Mouse (Mus musculus) heart, embryonic 12.5 days (tissue): ENCODE data around the gene Muc3. TPM values are rescaled to one million over a fixed set of nuclear protein-coding genes. Genes with fewer than 3 reads are reported as not detected.

Source experiments
- ATAC-seq: fragments of 200-750 bp; cut with Nextera tagmentation; 2 replicates; pipeline ENCODE4 v1.8.0; 2017; ENCODE audit warnings: moderate TSS enrichment, moderate library complexity; ENCODE audit not compliant: insufficient number of reproducible peaks, low FRiP score
- H3K27ac ChIP-seq: fragments of 300-500 bp; sonication (generic); 2 replicates; pipeline ENCODE4 v1.5.1; 2016; ENCODE audit warnings: mild to moderate bottlenecking, moderate library complexity; ENCODE audit not compliant: poor library complexity, severe bottlenecking
- H3K27me3 ChIP-seq: fragments of 300-500 bp; sonication (generic); replicated peaks from 2 replicates; pipeline ENCODE4 v1.6.1; 2016; ENCODE audit warnings: mild to moderate bottlenecking, moderate library complexity
- H3K36me3 ChIP-seq: fragments of 300-500 bp; sonication (generic); 2 replicates; pipeline ENCODE4 v1.6.1; 2016; ENCODE audit warnings: mild to moderate bottlenecking, moderate library complexity
- H3K4me1 ChIP-seq: fragments of 300-500 bp; sonication (generic); replicated peaks from 2 replicates; pipeline ENCODE4 v1.6.1; 2016; ENCODE audit warnings: mild to moderate bottlenecking
- H3K4me2 ChIP-seq: fragments of 300-500 bp; sonication (generic); 2 replicates; pipeline ENCODE4 v1.6.1; 2016; ENCODE audit warnings: mild to moderate bottlenecking, moderate library complexity
- H3K4me3 ChIP-seq: fragments of 300-500 bp; sonication (generic); 2 replicates; pipeline ENCODE4 v1.5.1; 2016; ENCODE audit warnings: mild to moderate bottlenecking
- H3K9ac ChIP-seq: fragments of 300-500 bp; sonication (generic); 2 replicates; pipeline ENCODE4 v1.6.1; 2016; ENCODE audit warnings: mild to moderate bottlenecking, moderate library complexity
- H3K9me3 ChIP-seq: fragments of 300-500 bp; sonication (generic); replicated peaks from 2 replicates; pipeline ENCODE4 v1.6.1; 2016; ENCODE audit warnings: mild to moderate bottlenecking, moderate library complexity
- WGBS: fragments of 180-500 bp; shearing (Covaris S2); methylation state at CpG from one replicate; pipeline ENCODE4 v1.1.7; 2016; 5-methylcytosine and 5-hydroxymethylcytosine counted together
- polyA plus RNA-seq: library from polyadenylated mRNA; unstranded; fragments of >200 nt; fragmentation: Nextera tagmentation; extraction: Ambion mirVana; gene quantifications from 2 replicates; pipeline ENCODE4 v1.2.1, GENCODE M21; 2016

Muc3 gene
- polyA plus RNA-seq, 1 experiment from 2014 or later = not detected

- ATAC-seq = no peak
- 69% methylated on average over 6 of the region's 6 CpGs for WGBS
- Histone ChIP-seq H3K9ac (no peak overlapping the region), H3K27ac (no peak overlapping the region), H3K36me3 (no peaks in the 10 kb centered on the region), H3K4me2 (no peak overlapping the region), H3K27me3 (peaks cover 12% of the 10 kb centered on the region; the same call in 1 of the 2 replicates), H3K4me1 (no peaks in the 10 kb centered on the region), H3K4me3 (no peak overlapping the region), H3K9me3 (no peaks in the 10 kb centered on the region)
Observed at GRCm38 (mm10) chr5:137167539-137167938, 18.4 kb upstream of the Muc3 start.

GRCm38 (mm10) chr5:137166012-137166411, 16.9 kb upstream of the Muc3 start:
- H3K4me1 ChIP-seq = no peaks in the 10 kb centered on the region
- ATAC-seq = no peak
- H3K4me3 ChIP-seq = no peak overlapping the region
- no peaks in the 10 kb centered on the region for H3K9me3 ChIP-seq
- H3K27me3 ChIP-seq = 0 out of 2 replicates have a peak, but pooled peaks cover 5% of the 10 kb centered on the region
- no peak overlapping the region for H3K9ac ChIP-seq
- H3K27ac ChIP-seq = no peak overlapping the region
- no peak overlapping the region for H3K4me2 ChIP-seq
- 75% methylated on average over 9 of the region's 9 CpGs for WGBS
- H3K36me3 ChIP-seq = no peaks in the 10 kb centered on the region

- Histone ChIP-seq H3K4me3 (no peak overlapping the region), H3K4me1 (no peaks in the 10 kb centered on the region), H3K9ac (no peak overlapping the region), H3K36me3 (no peaks in the 10 kb centered on the region), H3K27ac (no peak overlapping the region), H3K27me3 (0 out of 2 replicates have a peak, but pooled peaks cover 5% of the 10 kb centered on the region), H3K4me2 (no peak overlapping the region), H3K9me3 (peaks cover 5% of the 10 kb centered on the region)
- 75% methylated on average over 4 of the region's 4 CpGs for WGBS
- no peak for ATAC-seq
Observed at GRCm38 (mm10) chr5:137161853-137162252, 12.7 kb upstream of the Muc3 start.

GRCm38 (mm10) chr5:137159461-137159860, 10.3 kb upstream of the Muc3 start:
- no peak for ATAC-seq
- no peaks in the 10 kb centered on the region for H3K36me3 ChIP-seq
- H3K4me3 ChIP-seq = no peak overlapping the region
- 26% methylated on average over 11 of the region's 11 CpGs for WGBS
- H3K9me3 ChIP-seq = peaks cover 15% of the 10 kb centered on the region
- no peak overlapping the region for H3K4me2 ChIP-seq
- no peaks in the 10 kb centered on the region for H3K4me1 ChIP-seq
- H3K27ac ChIP-seq = no peak overlapping the region
- H3K27me3 ChIP-seq = no peaks in the 10 kb centered on the region
- H3K9ac ChIP-seq = no peak overlapping the region

GRCm38 (mm10) chr5:137153289-137153688, 4.2 kb upstream of the Muc3 start:
- no peak for ATAC-seq
- H3K27me3 ChIP-seq = no peaks in the 10 kb centered on the region
- no peak overlapping the region for H3K27ac ChIP-seq
- 85% methylated on average over 5 of the region's 5 CpGs for WGBS
- no peaks in the 10 kb centered on the region for H3K4me1 ChIP-seq
- no peaks in the 10 kb centered on the region for H3K36me3 ChIP-seq
- peaks cover 47% of the 10 kb centered on the region for H3K9me3 ChIP-seq
- H3K4me3 ChIP-seq = no peak overlapping the region
- H3K4me2 ChIP-seq = no peak overlapping the region
- no peak overlapping the region for H3K9ac ChIP-seq

GRCm38 (mm10) chr5:137152623-137153022, 3.5 kb upstream of the Muc3 start:
- H3K4me2 ChIP-seq = no peak overlapping the region
- no peak; the same call in 1 of the 2 replicates for ATAC-seq
- no peaks in the 10 kb centered on the region for H3K27me3 ChIP-seq
- H3K27ac ChIP-seq = no peak overlapping the region
- WGBS = 48% methylated on average over 2 of the region's 2 CpGs
- no peak overlapping the region for H3K9ac ChIP-seq
- H3K4me3 ChIP-seq = no peak overlapping the region
- H3K4me1 ChIP-seq = no peaks in the 10 kb centered on the region
- peaks cover 47% of the 10 kb centered on the region for H3K9me3 ChIP-seq
- H3K36me3 ChIP-seq = no peaks in the 10 kb centered on the region

GRCm38 (mm10) chr5:137140836-137141235, 8.3 kb downstream of the Muc3 start:
- Histone ChIP-seq H3K4me3 (no peak overlapping the region), H3K36me3 (no peaks in the 10 kb centered on the region), H3K9me3 (no peaks in the 10 kb centered on the region), H3K9ac (no peak overlapping the region), H3K27ac (no peak overlapping the region), H3K4me2 (no peak overlapping the region), H3K4me1 (no peaks in the 10 kb centered on the region), H3K27me3 (peaks cover 9% of the 10 kb centered on the region; the same call in 1 of the 2 replicates)
- no peak for ATAC-seq
- WGBS = 12% methylated on average over 3 of the region's 3 CpGs

GRCm38 (mm10) chr5:137138977-137139376, 10.1 kb downstream of the Muc3 start:
- ATAC-seq = no peak
- Histone ChIP-seq H3K4me2 (no peak overlapping the region), H3K27me3 (peaks cover 9% of the 10 kb centered on the region; the same call in 1 of the 2 replicates), H3K4me1 (no peaks in the 10 kb centered on the region), H3K9me3 (no peaks in the 10 kb centered on the region), H3K27ac (no peak overlapping the region), H3K4me3 (no peak overlapping the region), H3K36me3 (no peaks in the 10 kb centered on the region), H3K9ac (no peak overlapping the region)
- 77% methylated on average over 10 of the region's 10 CpGs for WGBS

- no peak for ATAC-seq
- Histone ChIP-seq H3K4me2 (no peak overlapping the region), H3K9me3 (no peaks in the 10 kb centered on the region), H3K9ac (no peak overlapping the region), H3K27ac (no peak overlapping the region), H3K27me3 (0 out of 2 replicates have a peak, but pooled peaks cover 12% of the 10 kb centered on the region), H3K4me1 (no peaks in the 10 kb centered on the region), H3K4me3 (no peak overlapping the region), H3K36me3 (no peaks in the 10 kb centered on the region)
- WGBS = 33% methylated on average over 11 of the region's 11 CpGs
Observed at GRCm38 (mm10) chr5:137134959-137135358, 14.2 kb downstream of the Muc3 start.

- 1% methylated on average over 3 of the region's 3 CpGs for WGBS
- ATAC-seq = no peak
- no peak overlapping the region for H3K4me3 ChIP-seq
Observed at GRCm38 (mm10) chr5:137131490-137131889, 17.6 kb downstream of the Muc3 start.

GRCm38 (mm10) chr5:137129281-137129680, 19.8 kb downstream of the Muc3 start:
- Histone ChIP-seq H3K4me2 (no peak overlapping the region), H3K36me3 (no peaks in the 10 kb centered on the region), H3K27me3 (peaks cover 20% of the 10 kb centered on the region; the same call in 1 of the 2 replicates), H3K4me1 (no peaks in the 10 kb centered on the region), H3K9ac (no peak overlapping the region), H3K27ac (no peak overlapping the region), H3K9me3 (no peaks in the 10 kb centered on the region), H3K4me3 (no peak overlapping the region)
- ATAC-seq = no peak
- 16% methylated on average over 5 of the region's 5 CpGs for WGBS

More at GRCm38 (mm10) chr5:137131490-137131889, 17.6 kb downstream of the Muc3 start:
- H3K9ac ChIP-seq = no peak overlapping the region
- no peaks in the 10 kb centered on the region for H3K36me3 ChIP-seq
- no peaks in the 10 kb centered on the region for H3K9me3 ChIP-seq
- no peak overlapping the region for H3K4me2 ChIP-seq
- H3K27me3 ChIP-seq = peaks cover 20% of the 10 kb centered on the region; the same call in 1 of the 2 replicates
- H3K4me1 ChIP-seq = no peaks in the 10 kb centered on the region
- no peak overlapping the region for H3K27ac ChIP-seq

- H3K27ac ChIP-seq = no peak overlapping the region
- H3K9me3 ChIP-seq = no peaks in the 10 kb centered on the region
- no peak overlapping the region for H3K9ac ChIP-seq
- H3K4me3 ChIP-seq = no peak overlapping the region
- no peaks in the 10 kb centered on the region for H3K27me3 ChIP-seq
- H3K4me1 ChIP-seq = 0 out of 2 replicates have a peak, but pooled peaks cover 3% of the 10 kb centered on the region
- H3K4me2 ChIP-seq = no peak overlapping the region
- 64% methylated on average over 4 of the region's 4 CpGs for WGBS
- ATAC-seq = no peak
- H3K36me3 ChIP-seq = no peaks in the 10 kb centered on the region
Observed at GRCm38 (mm10) chr5:137123516-137123915, 25.6 kb downstream of the Muc3 start.
